Mouse (Mus musculus) bone marrow macrophage, adult 2 months (primary cell): Measurements from ENCODE around the gene Negr1. TPM values are rescaled to one million over a fixed set of nuclear protein-coding genes. Genes with fewer than 3 reads are reported as not detected.

Source experiments
- H3K27ac ChIP-seq: 2 replicates; pipeline ENCODE4 v1.5.1; 2012; ENCODE audit warnings: low read depth, low read length; ENCODE audit not compliant: insufficient read depth
- H3K4me1 ChIP-seq: 2 replicates; pipeline ENCODE4 v1.6.1; 2012; ENCODE audit warnings: low read length; ENCODE audit not compliant: control insufficient read depth, insufficient read depth
- H3K4me3 ChIP-seq: 2 replicates; pipeline ENCODE4 v1.5.1; 2012; ENCODE audit warnings: mild to moderate bottlenecking, low read length, moderate library complexity; ENCODE audit not compliant: insufficient read depth
- CTCF ChIP-seq: IDR thresholded peaks from 2 replicates; pipeline ENCODE4 v1.5.1; 2012; ENCODE audit warnings: low read depth, mild to moderate bottlenecking, low read length, moderate library complexity
- POLR2A ChIP-seq: IDR thresholded peaks from 2 replicates; pipeline ENCODE4 v1.6.1; 2012; ENCODE audit warnings: mild to moderate bottlenecking, low read depth, low read length, borderline replicate concordance
- polyA plus RNA-seq: library from polyadenylated mRNA; stranded (reverse); fragments of >200 nt; gene quantifications from 2 replicates; pipeline ENCODE4 v1.2.4, GENCODE M21; 2012; ENCODE audit not compliant: missing spikeins, insufficient read depth, insufficient read length

Gene Negr1
- polyA plus RNA-seq, 1 experiment: not detected

DNA sequence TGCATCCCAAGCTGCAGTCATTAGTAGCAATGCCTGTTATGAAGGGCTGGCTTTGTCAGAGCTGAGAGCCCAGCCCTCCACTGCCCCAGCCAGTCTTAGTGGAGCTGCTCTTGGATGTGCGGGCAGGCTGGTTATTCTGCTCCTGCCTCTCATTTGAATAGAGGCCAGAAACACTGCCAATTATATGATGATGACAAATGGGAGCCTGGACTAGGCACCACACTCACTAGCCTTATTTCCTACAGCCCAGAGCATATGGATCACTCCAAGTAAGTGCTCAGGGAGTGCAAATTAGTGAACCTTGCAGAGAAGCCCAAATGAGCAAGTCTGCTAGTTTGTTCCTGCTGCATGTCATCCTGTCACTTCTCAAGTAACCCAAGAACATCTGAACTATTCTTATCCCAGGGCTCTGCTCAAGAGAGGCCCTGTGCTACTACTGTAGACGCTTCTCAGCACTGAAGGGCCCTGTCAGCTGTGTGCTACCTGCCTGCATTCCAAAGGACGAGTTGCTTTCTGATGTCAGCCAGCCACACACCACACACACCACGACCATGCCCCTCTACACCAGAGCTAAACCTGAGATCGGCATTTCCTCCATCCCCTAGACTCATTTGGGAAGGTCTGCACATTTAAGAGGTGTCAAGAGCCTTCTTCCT lies 553.6 kb downstream of the Negr1 start:
- no peak overlapping the region for H3K4me3 ChIP-seq
- TF ChIP-seq POLR2A: no peak
- no peak for TF ChIP-seq CTCF
- no peak overlapping the region for H3K27ac ChIP-seq
- H3K4me1 ChIP-seq: no peaks in the 10 kb centered on the region

DNA sequence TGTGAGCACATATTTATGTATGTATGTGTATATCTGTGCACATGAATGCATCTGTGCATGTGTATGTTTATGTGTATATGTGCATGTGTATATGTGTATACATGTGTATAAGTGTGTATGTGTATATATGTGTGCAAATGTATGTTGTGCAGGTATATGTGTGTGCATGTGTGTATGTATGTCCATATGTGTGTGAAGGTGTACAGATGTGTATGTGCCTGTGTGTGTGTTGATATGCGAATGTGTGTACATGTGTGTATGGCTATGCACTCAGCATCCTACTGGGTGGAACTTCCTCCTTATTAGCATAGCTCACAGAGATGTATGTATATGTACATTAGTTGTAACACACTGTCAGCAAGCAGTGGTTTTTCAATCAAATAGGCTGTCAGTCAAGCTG lies 554.4 kb downstream of the Negr1 start:
- Histone ChIP-seq H3K4me3 (no peak overlapping the region), H3K27ac (no peak overlapping the region), H3K4me1 (no peaks in the 10 kb centered on the region)
- no peak for TF ChIP-seq POLR2A
- TF ChIP-seq CTCF: no peak

DNA sequence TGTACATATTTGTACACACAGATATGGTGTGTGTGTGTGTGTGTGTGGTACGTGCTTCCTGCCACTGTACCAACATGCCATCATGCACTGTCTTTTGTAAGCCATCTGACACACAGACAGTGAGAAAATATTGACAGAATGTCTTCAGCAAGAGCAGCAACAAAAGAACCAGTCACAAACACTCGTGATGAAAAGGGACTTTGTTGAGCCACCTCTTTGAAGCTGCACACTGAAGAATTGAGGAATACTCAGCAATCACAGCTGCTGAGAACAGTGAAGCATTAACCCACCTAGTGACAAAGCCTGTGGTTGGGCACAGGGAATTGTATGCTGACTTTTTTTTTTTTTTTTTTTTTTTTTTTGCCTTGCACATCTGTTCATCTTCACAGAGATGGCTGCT lies 558.3 kb downstream of the Negr1 start:
- no peak overlapping the region for H3K4me3 ChIP-seq
- TF ChIP-seq POLR2A: no peak
- no peak for TF ChIP-seq CTCF
- no peak overlapping the region for H3K27ac ChIP-seq
- H3K4me1 ChIP-seq: no peaks in the 10 kb centered on the region

DNA sequence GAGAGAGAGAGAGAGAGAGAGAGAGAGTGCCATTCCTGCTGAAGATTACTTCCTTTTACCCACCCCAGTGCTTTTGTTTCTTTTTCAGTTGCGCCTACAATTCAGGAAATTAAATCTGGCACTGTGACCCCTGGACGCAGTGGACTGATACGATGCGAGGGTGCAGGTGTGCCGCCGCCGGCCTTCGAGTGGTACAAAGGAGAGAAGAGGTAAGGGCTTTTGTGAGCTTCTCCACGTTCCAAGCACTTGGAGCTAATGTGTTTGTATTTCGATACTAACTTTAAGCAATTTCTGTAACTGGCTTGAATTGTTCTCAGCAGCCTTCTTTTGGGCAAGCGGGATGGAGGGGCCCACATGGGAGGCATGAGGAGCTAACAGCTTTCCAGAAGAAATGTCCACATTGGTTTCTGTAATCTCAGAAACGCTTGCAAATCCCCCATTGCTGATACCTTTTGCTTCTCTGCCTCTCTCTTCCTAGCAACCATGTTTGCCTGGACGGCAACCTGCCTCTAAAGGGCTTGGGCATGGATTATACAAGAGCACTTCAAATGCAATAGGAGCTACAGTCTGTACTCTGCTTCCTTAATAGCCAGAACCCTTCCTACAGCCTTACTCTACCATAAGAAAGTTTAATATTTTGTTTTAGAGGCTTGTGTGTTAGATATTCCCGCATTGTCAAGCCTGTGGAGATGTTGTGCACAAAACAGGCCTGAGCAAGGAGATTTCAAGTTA lies 584.7 kb downstream of the Negr1 start:
- no peak overlapping the region for H3K4me3 ChIP-seq
- no peak for TF ChIP-seq CTCF
- TF ChIP-seq POLR2A: no peak

DNA sequence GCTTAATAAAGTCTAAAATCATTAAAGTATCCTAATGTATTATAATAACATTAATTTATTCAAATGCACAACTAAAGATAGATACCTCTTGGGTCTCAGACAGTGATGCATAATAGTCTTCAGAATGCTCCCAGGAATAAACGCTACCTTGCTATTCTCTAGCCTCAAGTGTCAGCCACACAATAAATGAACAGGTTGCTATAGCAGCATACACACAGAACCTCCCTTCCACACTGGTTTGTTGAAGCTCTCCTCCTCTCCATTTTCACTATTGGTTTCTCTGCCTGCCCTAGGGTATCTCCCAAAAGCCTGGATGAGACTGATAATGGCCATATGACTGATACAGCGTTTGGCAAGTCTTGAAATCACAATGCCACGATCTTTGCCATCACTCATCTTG lies 593.3 kb downstream of the Negr1 start:
- Histone ChIP-seq H3K4me1 (no peaks in the 10 kb centered on the region), H3K4me3 (no peak overlapping the region), H3K27ac (no peak overlapping the region)
- no peak for TF ChIP-seq CTCF
- no peak for TF ChIP-seq POLR2A

More for the DNA sequence above, 584.7 kb downstream of the Negr1 start:
- Histone ChIP-seq H3K27ac (no peak overlapping the region), H3K4me1 (no peaks in the 10 kb centered on the region)

DNA sequence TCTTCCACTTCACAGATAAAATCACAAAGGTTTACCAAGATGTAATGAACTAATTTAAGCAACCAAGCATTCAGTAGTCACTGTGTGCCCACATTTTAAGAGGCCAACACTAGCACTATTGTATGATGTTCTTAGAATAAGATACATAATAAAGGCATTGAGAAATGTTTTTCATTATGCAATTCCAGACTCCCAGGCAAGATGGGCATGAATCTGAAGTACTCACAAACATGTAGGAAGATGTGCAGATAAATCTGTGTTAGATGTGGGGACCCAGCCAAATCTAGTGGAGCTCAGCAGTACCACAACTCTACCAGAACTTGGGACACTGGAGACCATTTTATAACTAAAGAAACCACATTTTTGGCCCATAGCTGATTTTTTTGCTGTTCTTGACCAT lies 593.9 kb downstream of the Negr1 start:
- Histone ChIP-seq H3K4me1 (no peaks in the 10 kb centered on the region), H3K4me3 (no peak overlapping the region), H3K27ac (no peak overlapping the region)
- TF ChIP-seq CTCF (no peak), POLR2A (no peak)

DNA sequence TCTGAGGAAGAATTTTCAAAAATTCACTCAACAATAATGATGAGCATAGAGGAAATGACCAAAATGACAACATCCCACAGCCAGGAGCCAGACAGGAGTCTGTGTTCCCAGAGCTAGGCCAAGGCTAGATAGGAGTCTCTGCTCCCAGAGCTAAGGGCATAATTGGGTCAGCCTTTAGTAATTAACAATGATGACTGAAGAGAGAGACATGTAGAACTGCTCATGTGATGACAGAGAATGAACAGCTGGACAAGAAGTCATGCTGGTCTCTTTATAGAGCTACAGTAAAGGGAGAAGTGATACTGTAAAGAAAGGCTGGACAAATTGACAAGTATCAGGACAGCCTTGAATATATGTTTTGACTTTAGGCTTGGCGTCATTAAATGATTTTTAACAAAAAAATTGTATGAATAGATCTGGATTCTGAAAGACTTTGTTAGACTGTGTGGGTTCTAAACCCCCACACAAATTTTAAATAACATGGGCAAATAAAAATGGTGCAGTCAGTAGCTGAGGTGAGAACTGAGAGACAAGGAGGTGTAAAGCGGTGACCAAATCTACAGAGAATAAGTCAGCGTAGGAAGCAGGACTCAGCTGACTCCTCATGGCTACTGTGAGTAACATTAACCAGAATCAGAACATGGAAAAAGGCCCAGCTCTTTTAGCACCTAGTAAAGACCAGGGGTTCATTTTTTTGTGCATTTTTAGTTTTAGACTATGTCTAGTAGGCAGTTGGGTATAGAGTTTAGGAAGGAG lies 603.4 kb downstream of the Negr1 start:
- TF ChIP-seq CTCF: no peak
- no peak for TF ChIP-seq POLR2A

DNA sequence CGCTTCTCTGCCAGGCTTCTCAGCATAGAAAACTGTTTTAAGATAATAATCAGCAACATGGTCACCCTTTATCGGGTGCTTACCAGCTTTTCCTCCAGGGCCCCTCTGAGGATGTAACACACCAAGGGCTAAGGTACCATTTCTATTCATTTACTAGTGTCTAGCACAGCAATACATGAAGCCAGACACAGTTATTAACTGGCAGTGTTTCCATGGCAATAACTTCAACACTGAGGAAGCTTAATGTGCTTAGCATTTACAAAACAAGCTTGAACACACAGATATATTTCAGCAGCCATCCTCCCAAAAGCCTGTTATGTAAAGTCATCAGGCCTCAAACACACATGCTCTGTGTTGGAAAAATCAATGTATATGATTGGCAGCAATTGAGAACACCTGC lies 620.4 kb downstream of the Negr1 start:
- Histone ChIP-seq H3K4me3 (no peak overlapping the region), H3K4me1 (no peaks in the 10 kb centered on the region)

More for the DNA sequence above, 603.4 kb downstream of the Negr1 start:
- H3K4me1 ChIP-seq: no peaks in the 10 kb centered on the region
- no peak overlapping the region for H3K27ac ChIP-seq
- no peak overlapping the region for H3K4me3 ChIP-seq

DNA sequence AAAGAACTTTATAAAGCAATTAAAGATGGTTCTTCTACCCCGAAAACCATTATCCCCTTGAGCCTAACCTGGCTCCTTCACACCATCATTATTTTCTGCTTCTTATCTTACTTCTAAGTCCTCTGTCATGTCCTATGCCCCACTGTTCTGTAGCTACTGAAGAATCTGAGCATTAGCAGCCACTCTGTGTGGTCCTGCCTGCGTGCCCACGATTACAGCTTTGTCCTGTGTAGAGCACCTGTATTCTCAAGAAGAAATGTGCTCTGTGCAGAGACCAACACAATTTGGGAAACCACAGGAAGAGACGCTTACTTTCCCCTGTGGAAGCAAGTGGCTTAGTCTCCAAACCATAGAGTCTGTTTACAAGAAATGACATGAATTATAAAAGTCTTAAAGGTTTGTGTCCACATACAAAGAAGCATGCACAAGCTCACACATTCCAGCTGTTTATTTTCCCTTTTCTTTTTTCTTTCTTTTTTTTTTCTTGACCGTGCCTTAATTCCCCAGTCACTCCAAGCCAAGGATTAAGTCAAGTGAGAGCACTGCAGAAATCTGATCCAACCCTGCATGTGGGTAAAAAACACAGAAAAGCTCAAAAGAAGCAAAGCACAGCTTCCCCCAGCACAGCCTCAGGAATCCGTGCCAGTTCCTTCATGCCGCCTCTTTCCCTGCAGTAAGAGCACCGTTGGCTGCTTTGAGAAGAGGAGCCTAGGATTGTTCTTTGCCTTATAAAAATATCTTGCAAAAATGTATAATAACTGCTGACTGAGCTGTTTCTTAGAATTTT lies 627.5 kb downstream of the Negr1 start:
- Histone ChIP-seq H3K27ac (no peak overlapping the region), H3K4me3 (no peak overlapping the region), H3K4me1 (no peaks in the 10 kb centered on the region)
- TF ChIP-seq POLR2A: no peak
- TF ChIP-seq CTCF: no peak

More for the DNA sequence above, 620.4 kb downstream of the Negr1 start:
- TF ChIP-seq POLR2A: no peak
- no peak for TF ChIP-seq CTCF
- no peak overlapping the region for H3K27ac ChIP-seq
